30 mouse cellular contexts compared by ENCODE assay signal in the genomic region with DNA sequence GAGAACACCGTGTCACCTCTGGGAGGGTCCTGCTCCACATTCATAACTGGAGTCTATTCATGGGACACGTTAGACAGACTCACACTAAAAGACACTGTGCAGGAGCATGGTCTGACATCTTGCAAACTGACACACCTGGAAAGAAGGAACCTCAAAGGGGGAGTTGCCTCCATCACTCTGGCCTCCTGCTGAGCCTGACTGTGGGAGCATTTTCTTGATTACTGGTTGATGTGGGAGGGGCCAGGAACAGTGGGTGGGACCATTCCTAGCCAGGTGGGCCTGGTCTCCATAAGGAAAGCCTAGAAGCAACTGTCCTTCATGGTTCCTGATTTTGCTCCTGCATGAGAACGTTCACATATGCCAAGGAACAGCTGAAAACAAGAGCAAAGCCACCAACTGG. TPM values are rescaled to one million over a fixed set of nuclear protein-coding genes. Genes with fewer than 3 reads are reported as not detected.
"Had no signal": no experiment of that assay in that cellular context is flagged by ENCODE, and none has a peak within 500 bp of the region (broad histone marks: within the 10 kb centered on the region; RNA-seq: fewer than 3 reads in every experiment).

No protein-coding gene starts in this region.

- H3K27ac ChIP-seq: kidney, postnatal 0 days; left cerebral cortex, adult 2 months; liver, embryonic 13.5 days; neural tube, embryonic 13.5 days had no signal

- H3K4me1 ChIP-seq: liver, embryonic 13.5 days had no signal

- H3K9me3 ChIP-seq: liver, embryonic 13.5 days; neural tube, embryonic 13.5 days had no signal

- H3K9ac ChIP-seq: liver, embryonic 13.5 days; neural tube, embryonic 13.5 days had no signal

- H3K4me3 ChIP-seq: layer of hippocampus, adult 2 months; left cerebral cortex, adult 2 months; liver, embryonic 13.5 days; neural tube, embryonic 13.5 days had no signal

- H3K4me2 ChIP-seq: liver, embryonic 13.5 days; midbrain, embryonic 11.5 days; neural tube, embryonic 13.5 days had no signal

- DNase-seq: kidney, adult 8-10 months; kidney, postnatal 25 days; layer of hippocampus, adult 9-11 months; liver, embryonic 13.5 days; lung, adult 2 months; lung, postnatal 14 days; lung, postnatal 4 days; midbrain, embryonic 14.5 days; thymus, adult 18-20 months; thymus, postnatal 36 days had no signal

- H3K27me3 ChIP-seq: neural tube, embryonic 13.5 days had no signal

- H3K36me3 ChIP-seq: liver, embryonic 13.5 days; neural tube, embryonic 13.5 days had no signal

RNA-seq across cellular contexts. Expression of a gene that starts 23.5 kb away (rescaled TPM):
- total RNA-seq: megakaryocyte progenitor cell, adult 5-6 weeks; megakaryocyte-erythroid progenitor cell, adult 5-6 weeks; neutrophil, adult 5-6 weeks had no signal

RNA-seq across cellular contexts. Expression of a gene that starts 54.8 kb away (rescaled TPM):
- total RNA-seq: layer of hippocampus, adult 2 months; layer of hippocampus, postnatal 25 days; left cerebral cortex, adult 2 months; left cerebral cortex, postnatal 10 days; left cerebral cortex, postnatal 36 days; liver, adult 2 months; megakaryocyte progenitor cell, adult 5-6 weeks; megakaryocyte-erythroid progenitor cell, adult 5-6 weeks; midbrain, postnatal 0 days; neutrophil, adult 5-6 weeks had no signal
- polyA plus RNA-seq: kidney, postnatal 0 days; large intestine, adult 2 months; limb, embryonic 11.5 days; liver, adult 2 months; liver, embryonic 13.5 days; liver, embryonic 16.5 days; lung, adult 2 months; lung, embryonic 16.5 days; midbrain, embryonic 11.5 days; midbrain, embryonic 14.5 days; midbrain, postnatal 0 days; neural tube, embryonic 13.5 days; spleen, adult 2 months; stomach, embryonic 14.5 days; stomach, postnatal 0 days had no signal
